ENCODE assay signal across 14 mouse cellular contexts in genomic region chr4:135197857-135198256, GRCm38 (mm10).
"Had no signal": no experiment of that assay in that cellular context is flagged by ENCODE, and none has a peak within 500 bp of the region (broad histone marks: within the 10 kb centered on the region; RNA-seq: fewer than 3 reads in every experiment).

No protein-coding gene starts in this region.

- H3K9me3 ChIP-seq: limb, embryonic 15.5 days; midbrain, embryonic 10.5 days; midbrain, embryonic 15.5 days; neural tube, embryonic 15.5 days had no signal

- H3K4me1 ChIP-seq: midbrain, embryonic 10.5 days; midbrain, embryonic 15.5 days had no signal

- H3K9ac ChIP-seq: limb, embryonic 15.5 days; liver, embryonic 12.5 days; lung, embryonic 14.5 days; midbrain, embryonic 15.5 days; neural tube, embryonic 15.5 days had no signal

- H3K36me3 ChIP-seq: limb, embryonic 15.5 days; liver, embryonic 12.5 days; midbrain, embryonic 10.5 days; midbrain, embryonic 15.5 days; neural tube, embryonic 15.5 days had no signal

- H3K27ac ChIP-seq: limb, embryonic 15.5 days; liver, embryonic 12.5 days; midbrain, embryonic 10.5 days; midbrain, embryonic 15.5 days; neural tube, embryonic 15.5 days had no signal

- ATAC-seq: intestine, embryonic 16.5 days; liver, embryonic 12.5 days; midbrain, embryonic 15.5 days had no signal

- H3K27me3 ChIP-seq: midbrain, embryonic 15.5 days had no signal

- H3K4me3 ChIP-seq: limb, embryonic 15.5 days; liver, embryonic 12.5 days; midbrain, embryonic 10.5 days; midbrain, embryonic 15.5 days; neural tube, embryonic 15.5 days had no signal

- H3K4me2 ChIP-seq: limb, embryonic 15.5 days; liver, embryonic 12.5 days; lung, embryonic 14.5 days; midbrain, embryonic 15.5 days; neural tube, embryonic 15.5 days had no signal

- DNase-seq: kidney, adult 8-10 months; kidney, postnatal 25 days; layer of hippocampus, adult 9-11 months; layer of hippocampus, postnatal 36 days; lung, embryonic 14.5 days; lung, postnatal 10 days; lung, postnatal 4 days; right cerebral cortex, adult 18-20 months had no signal
